Mouse (Mus musculus) cortical plate, adult 2 months (tissue): ENCODE measurements around the gene Mmp19.

Source experiments
- CTCF ChIP-seq: fragments of 200-500 bp; IDR thresholded peaks from 2 replicates; pipeline ENCODE4 v1.5.1; 2011; ENCODE audit warnings: mild to moderate bottlenecking, control low read depth, low read length; ENCODE audit not compliant: insufficient read depth; ENCODE audit errors: extremely low read depth
- POLR2A ChIP-seq: fragments of 200-500 bp; IDR thresholded peaks from 2 replicates; pipeline ENCODE4 v1.6.1; 2011; ENCODE audit warnings: mild to moderate bottlenecking, low read length, control low read depth; ENCODE audit not compliant: insufficient read depth; ENCODE audit errors: extremely low read depth

DNA sequence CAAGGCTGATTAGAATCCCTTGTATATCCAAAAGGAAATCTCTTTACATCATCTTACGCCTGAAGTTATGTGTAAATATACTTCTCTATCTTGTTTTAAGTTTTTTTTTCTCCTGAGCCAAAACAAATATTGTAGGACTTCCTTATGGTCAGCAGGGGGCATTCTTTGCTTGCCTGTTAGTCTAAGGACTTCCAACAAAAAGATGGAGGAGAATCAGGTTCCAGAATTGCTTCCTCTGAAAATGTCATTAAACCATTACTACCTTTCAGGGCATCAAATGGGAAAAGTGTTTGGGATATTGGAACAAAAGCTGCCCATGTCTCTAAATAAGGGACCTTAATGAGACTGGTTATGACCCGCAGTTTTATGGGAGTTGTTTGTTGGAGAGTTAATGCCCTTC, 54.8 kb downstream of the Mmp19 start:
- peak; percentile 14; the same call in 1 of the 2 replicates for TF ChIP-seq CTCF
- TF ChIP-seq POLR2A: no peak
